Mouse (Mus musculus) stomach, postnatal 0 days (tissue): Measurements from ENCODE around the gene Pdp2.

Source experiments
- CTCF ChIP-seq: IDR thresholded peaks from 2 replicates; pipeline ENCODE4 v1.5.1; 2016; ENCODE audit warnings: antibody characterized with exemption, low read depth, mild to moderate bottlenecking, moderate library complexity
- EP300 ChIP-seq: optimal IDR thresholded peaks from 2 replicates; pipeline ENCODE3; 2016; ENCODE audit warnings: antibody characterized with exemption

GRCm38 (mm10) chr8:104584522-104584921 lies 6.7 kb upstream of the Pdp2 start:
- no peak for TF ChIP-seq CTCF
- TF ChIP-seq EP300, result no peak
